Mouse (Mus musculus) 3T3-L1 (cell line): Measurements from ENCODE around the gene Stx17.

ENCODE experiments used
- DNase-seq: peaks from one replicate; pipeline ENCODE4 v3.0.0-alpha.2; 2015; ENCODE audit warnings: low read depth, low spot score

The Stx17 gene

GRCm38 (mm10) chr4:48124773-48125469 lies at the start of gene Stx17:
TSS of gene Stx17 (plus strand) at chr4:48124915.
- DNase-seq, result peak; percentile 81

DNA sequence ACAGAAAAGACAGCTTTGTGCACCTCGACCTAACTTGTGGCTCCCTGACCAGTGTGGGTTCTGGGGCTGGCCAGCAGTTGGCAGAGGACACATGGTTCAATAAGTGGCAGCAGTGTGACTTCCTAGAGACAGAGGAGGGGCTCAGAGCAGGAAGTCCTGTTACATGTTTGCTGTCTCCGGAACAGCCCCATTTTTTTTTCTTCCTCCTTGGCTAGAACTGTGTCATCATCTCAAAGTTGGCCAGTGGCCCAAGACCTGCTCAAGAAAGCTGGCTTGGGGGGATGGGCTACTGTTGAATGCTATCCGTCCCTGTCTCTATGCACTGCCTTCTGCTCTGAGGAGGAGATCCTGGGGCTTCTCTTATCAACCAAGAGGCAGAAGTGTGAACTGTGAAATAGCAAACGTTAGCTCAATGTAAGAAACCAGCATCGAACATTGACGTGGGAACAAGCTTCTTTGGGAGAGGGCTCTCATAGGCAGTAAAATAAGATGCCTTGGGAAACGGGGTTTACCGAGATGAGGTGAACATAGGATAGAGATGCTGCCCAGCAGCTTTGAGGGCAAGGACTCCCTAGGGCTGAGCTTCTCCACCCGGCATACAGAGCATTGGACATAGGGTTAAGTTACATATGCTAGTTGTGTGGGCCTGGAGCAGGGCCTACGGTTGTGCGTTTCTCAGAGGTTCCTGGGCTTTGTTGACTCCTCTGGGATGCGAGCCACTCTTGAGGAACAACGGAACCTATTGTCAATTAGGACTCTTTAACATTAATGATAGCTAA lies 47.8 kb upstream of the Stx17 start:
- DNase-seq, result peak; percentile 2

- no peak for DNase-seq
Observed at GRCm38 (mm10) chr4:48078213-48078612, 46.5 kb upstream of the Stx17 start.

- no peak for DNase-seq
Observed at GRCm38 (mm10) chr4:48079285-48080039, 45.3 kb upstream of the Stx17 start.

GRCm38 (mm10) chr4:48083452-48083851 lies 41.3 kb upstream of the Stx17 start:
- no peak for DNase-seq

- no peak for DNase-seq
Observed at GRCm38 (mm10) chr4:48086609-48087008, 38.1 kb upstream of the Stx17 start.

- DNase-seq, result no peak
Observed at GRCm38 (mm10) chr4:48087497-48087896, 37.2 kb upstream of the Stx17 start.

GRCm38 (mm10) chr4:48093221-48093620 lies 31.5 kb upstream of the Stx17 start:
- DNase-seq, result no peak

- DNase-seq, result no peak
Observed at GRCm38 (mm10) chr4:48100217-48100616, 24.5 kb upstream of the Stx17 start.

DNA sequence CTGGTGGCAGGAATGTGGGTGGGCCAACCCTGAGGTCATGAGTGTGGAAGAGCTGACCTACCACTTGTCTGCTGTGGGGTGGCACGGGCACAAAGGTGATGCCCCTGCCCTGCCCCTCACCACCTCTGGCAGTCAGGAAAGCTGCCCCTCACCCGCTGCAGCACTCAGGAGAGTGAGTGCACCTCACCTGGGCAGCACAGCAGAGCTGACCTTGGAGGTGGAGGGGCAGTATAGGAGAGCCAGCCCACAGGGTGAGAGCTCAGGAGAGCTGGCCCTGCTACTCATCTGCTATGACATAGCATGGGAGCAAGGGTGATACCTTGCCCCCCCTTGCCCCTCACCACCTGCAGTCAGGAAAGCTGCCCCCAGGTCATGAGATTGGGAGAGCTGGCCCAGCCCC lies 22.7 kb upstream of the Stx17 start:
- DNase-seq, result no peak

- no peak for DNase-seq
Observed at GRCm38 (mm10) chr4:48105387-48105786, 19.3 kb upstream of the Stx17 start.

- no peak for DNase-seq
Observed at GRCm38 (mm10) chr4:48107086-48107485, 17.6 kb upstream of the Stx17 start.

GRCm38 (mm10) chr4:48108591-48108990 lies 16.1 kb upstream of the Stx17 start:
- no peak for DNase-seq

GRCm38 (mm10) chr4:48110331-48110730 lies 14.4 kb upstream of the Stx17 start:
- DNase-seq, result no peak

- peak; percentile 8 for DNase-seq
Observed at GRCm38 (mm10) chr4:48116191-48116590, 8.5 kb upstream of the Stx17 start.

DNA sequence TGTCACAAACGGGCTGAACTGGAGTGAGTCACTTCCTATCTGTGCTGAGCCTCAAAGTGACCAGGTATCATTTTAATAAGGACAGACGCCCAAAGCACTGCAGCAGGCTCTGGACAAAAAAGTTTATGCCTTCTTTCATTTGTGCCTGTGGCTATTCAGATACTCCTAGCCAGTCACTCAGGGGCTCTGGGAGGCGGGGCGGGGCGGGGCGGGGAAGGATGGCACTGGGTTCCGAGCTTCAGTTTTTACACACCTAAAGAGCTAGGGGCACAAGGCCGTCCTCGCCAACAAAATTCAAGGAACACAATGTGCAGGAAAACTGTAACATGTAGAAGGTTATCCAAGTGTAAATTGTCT lies 321 bp upstream of the Stx17 start:
- DNase-seq, result no peak

DNA sequence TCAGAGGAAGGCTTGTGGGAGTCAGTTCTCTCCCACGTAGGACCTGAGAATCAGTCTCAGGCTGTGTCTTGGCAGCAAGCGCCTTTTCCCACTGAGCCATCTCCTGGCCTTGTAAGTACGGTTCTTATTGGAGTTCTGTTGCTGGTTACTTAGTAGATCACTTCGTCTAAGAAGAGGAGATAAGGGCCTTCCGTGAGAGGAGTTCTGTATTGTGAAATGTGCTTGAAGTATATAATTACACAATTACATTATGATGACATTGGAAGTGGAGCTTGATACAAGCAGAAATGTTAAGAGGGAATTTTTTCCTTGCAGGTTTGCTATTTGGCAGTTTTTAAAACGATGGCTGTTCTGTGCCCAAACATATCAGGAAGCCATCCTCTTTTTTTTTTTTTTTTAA lies 5.6 kb downstream of the Stx17 start:
- DNase-seq, result no peak

- DNase-seq, result no peak
Observed at GRCm38 (mm10) chr4:48131606-48132005, 6.9 kb downstream of the Stx17 start.

GRCm38 (mm10) chr4:48132721-48133120 lies 8.0 kb downstream of the Stx17 start:
- no peak for DNase-seq

DNA sequence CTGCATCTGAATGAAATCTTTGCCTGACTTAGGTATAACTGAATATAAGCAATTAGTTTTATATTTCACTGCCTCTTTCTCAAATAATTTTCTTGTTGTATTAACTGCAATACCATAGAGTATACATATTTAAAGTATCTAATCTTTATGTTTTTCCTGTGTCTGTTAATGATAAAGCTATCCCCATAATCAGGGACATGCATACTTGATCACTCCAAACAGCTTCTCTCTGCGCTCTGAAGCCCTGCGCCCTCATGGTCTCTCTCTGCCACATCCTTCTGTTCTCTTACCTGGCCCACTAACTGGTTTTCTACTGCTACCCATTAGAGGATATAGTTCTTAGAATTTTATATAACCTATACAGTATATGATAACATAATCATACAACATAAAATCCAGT lies 24.8 kb downstream of the Stx17 start:
- no peak for DNase-seq

GRCm38 (mm10) chr4:48153229-48153628 lies 28.5 kb downstream of the Stx17 start:
- DNase-seq, result no peak

GRCm38 (mm10) chr4:48155864-48156263 lies 31.1 kb downstream of the Stx17 start:
- no peak for DNase-seq

- no peak for DNase-seq
Observed at GRCm38 (mm10) chr4:48160386-48160785, 35.7 kb downstream of the Stx17 start.
